Mouse (Mus musculus) embryonic stem cell, embryonic (primary cell): ENCODE measurements around the gene Cpne6.

ENCODE experiments used
- CTCF ChIA-PET, 4 experiments: fragments of 300-600 bp in 2 of 4; fragments of 350-600 bp in 2 of 4; sonication (Branson Sonifier 250); formaldehyde crosslinking; loops; one replicate each; lab custom pipeline; 2022; ENCODE audit warnings: inconsistent platforms in 2 of 4; lab: Charles Lee
- POLR2A ChIA-PET, 4 experiments: fragments of 300-600 bp in 2 of 4; fragments of 350-600 bp in 2 of 4; sonication (Branson Sonifier 250); formaldehyde crosslinking; loops; one replicate each; lab custom pipeline; 2022; ENCODE audit warnings: antibody characterized with exemption in 4 of 4, inconsistent platforms in 1 of 4; lab: Charles Lee

Cpne6 gene

GRCm38 (mm10) chr14:55510125-55510731, at the start of gene Cpne6:
Cpne6 (plus strand) TSS chr14:55510445.
- CTCF ChIA-PET: interaction anchor here (0.5 to 2.8 kb wide), 8 partner anchors 10 to 686 kb away, joined by 3 to 14 read pairs (median 3); no protein-coding TSS in a partner anchor
- POLR2A ChIA-PET: interaction anchor here in 3 of 4 experiments (0.6 to 1.8 kb wide), 5 partner anchors 9 to 657 kb away, joined by 3 to 6 read pairs (median 5); partner anchors contain the start of genes Carmil3 (in 1 of the 3) and Pck2 (in 1 of the 3)

GRCm38 (mm10) chr14:55461757-55462156, 48.5 kb upstream of the Cpne6 start:
- ChIA-PET POLR2A (no interaction called here), CTCF (interaction anchor here in 2 of 4 experiments (0.6 to 1.1 kb wide), 2 partner anchors 17 to 290 kb away, joined by 4 to 6 read pairs; partner anchors contain the start of gene Dhrs4 (in 1 of the 2))

GRCm38 (mm10) chr14:55466481-55466880, 43.8 kb upstream of the Cpne6 start:
- POLR2A ChIA-PET: interaction anchor here in 2 of 4 experiments (1.0 to 1.2 kb wide), 2 partner anchors 12 to 24 kb away, joined by 3 to 5 read pairs; partner anchors contain the start of genes Carmil3 (in 1 of the 2) and Dhrs4 (in 1 of the 2)
- CTCF ChIA-PET: interaction anchor here in 3 of 4 experiments (0.6 to 1.2 kb wide), 3 partner anchors 13 to 353 kb away, joined by 3 to 5 read pairs (median 3); partner anchors contain the start of gene Dhrs4 (in 2 of the 3)

GRCm38 (mm10) chr14:55467108-55467507, 43.1 kb upstream of the Cpne6 start:
- ChIA-PET POLR2A (interaction anchor here in 1 of 4 experiments (0.6 kb wide), 1 partner anchor 72 kb away, joined by 3 read pairs; no protein-coding TSS in a partner anchor), CTCF (interaction anchor here in 3 of 4 experiments (0.6 to 1.2 kb wide), 2 partner anchors 12 to 354 kb away, joined by 3 to 5 read pairs (median 3); partner anchors contain the start of gene Dhrs4 (in 2 of the 3))

GRCm38 (mm10) chr14:55468301-55468741, 41.9 kb upstream of the Cpne6 start:
- ChIA-PET CTCF (interaction anchor here in 3 of 4 experiments (1.0 to 3.6 kb wide), 4 partner anchors 10 to 254 kb away, joined by 3 to 13 read pairs (median 4); partner anchors contain the start of gene Dhrs4 (in 2 of the 3)), POLR2A (interaction anchor here in 3 of 4 experiments (1.2 to 2.5 kb wide), 4 partner anchors 9 to 11 kb away, joined by 4 to 10 read pairs (median 6); partner anchors contain the start of gene Dhrs4 (in 3 of the 3))

- CTCF ChIA-PET: interaction anchor here in 1 of 4 experiments (3.6 kb wide), 1 partner anchor 9 kb away, joined by 13 read pairs; the partner anchor contains the start of gene Dhrs4
Observed at GRCm38 (mm10) chr14:55469041-55469440, 41.2 kb upstream of the Cpne6 start.

GRCm38 (mm10) chr14:55469821-55470220, 40.4 kb upstream of the Cpne6 start:
- ChIA-PET POLR2A (interaction anchor here in 3 of 4 experiments (1.0 to 2.5 kb wide), 4 partner anchors 9 to 10 kb away, joined by 3 to 10 read pairs (median 4); partner anchors contain the start of gene Dhrs4 (in 2 of the 3)), CTCF (interaction anchor here in 1 of 4 experiments (3.6 kb wide), 1 partner anchor 9 kb away, joined by 13 read pairs; the partner anchor contains the start of gene Dhrs4)

More at GRCm38 (mm10) chr14:55469041-55469440, 41.2 kb upstream of the Cpne6 start:
- POLR2A ChIA-PET: interaction anchor here in 3 of 4 experiments (0.9 to 2.5 kb wide), 4 partner anchors 8 to 10 kb away, joined by 3 to 10 read pairs (median 4); partner anchors contain the start of gene Dhrs4 (in 3 of the 3)

GRCm38 (mm10) chr14:55470806-55471205, 39.4 kb upstream of the Cpne6 start:
- POLR2A ChIA-PET: interaction anchor here in 3 of 4 experiments (0.7 to 1.5 kb wide), 3 partner anchors 8 to 109 kb away, joined by 3 to 4 read pairs (median 3); partner anchors contain the start of gene Dhrs4 (in 1 of the 3)
- CTCF ChIA-PET: interaction anchor here in 1 of 4 experiments (3.6 kb wide), 1 partner anchor 8 kb away, joined by 13 read pairs; the partner anchor contains the start of gene Dhrs4

- POLR2A ChIA-PET: interaction anchor here in 1 of 4 experiments (0.6 to 1.5 kb wide), 4 partner anchors 11 to 381 kb away, joined by 3 to 6 read pairs (median 4); partner anchors contain the start of genes Carmil3 and Thtpa
Observed at GRCm38 (mm10) chr14:55475654-55476053, 34.6 kb upstream of the Cpne6 start.

GRCm38 (mm10) chr14:55477421-55477820, 32.8 kb upstream of the Cpne6 start:
- POLR2A ChIA-PET: interaction anchor here in 2 of 4 experiments (1.0 to 3.4 kb wide), 5 partner anchors 9 to 114 kb away, joined by 3 to 25 read pairs (median 10); partner anchors contain the start of genes A730061H03Rik (in 1 of the 2), Carmil3 (in 1 of the 2), Pck2 (in 1 of the 2) and Psme2 (in 1 of the 2)

More at GRCm38 (mm10) chr14:55475654-55476053, 34.6 kb upstream of the Cpne6 start:
- CTCF ChIA-PET: interaction anchor here in 1 of 4 experiments (1.3 kb wide), 1 partner anchor 21 kb away, joined by 5 read pairs; no protein-coding TSS in a partner anchor

GRCm38 (mm10) chr14:55477829-55478228, 32.4 kb upstream of the Cpne6 start:
- POLR2A ChIA-PET: interaction anchor here in 3 of 4 experiments (0.8 to 3.4 kb wide), 15 partner anchors 9 to 383 kb away, joined by 3 to 25 read pairs (median 5); partner anchors contain the start of genes A730061H03Rik (in 1 of the 3), Carmil3 (in 1 of the 3), Pck2 (in 1 of the 3) and Psme2 (in 1 of the 3)
- CTCF ChIA-PET: interaction anchor here (0.7 to 2.9 kb wide), 25 partner anchors 8 to 362 kb away, joined by 3 to 37 read pairs (median 8); partner anchors contain the start of genes Carmil3 (in 2 of the 4), A730061H03Rik (in 1 of the 4), Dcaf11 (in 1 of the 4) and Mdp1 (in 1 of the 4)

More at GRCm38 (mm10) chr14:55477421-55477820, 32.8 kb upstream of the Cpne6 start:
- CTCF ChIA-PET: interaction anchor here in 3 of 4 experiments (1.0 to 2.9 kb wide), 10 partner anchors 8 to 362 kb away, joined by 3 to 37 read pairs (median 13); partner anchors contain the start of genes A730061H03Rik (in 1 of the 3), Carmil3 (in 1 of the 3) and Dcaf11 (in 1 of the 3)

GRCm38 (mm10) chr14:55478651-55479599, 31.3 kb upstream of the Cpne6 start, which contains the start of gene Dhrs4:
Dhrs4 (plus strand) TSS chr14:55478758.
- ChIA-PET POLR2A (interaction anchor here (0.5 to 3.4 kb wide), 53 partner anchors 8 to 507 kb away, joined by 3 to 25 read pairs (median 4); partner anchors contain the start of genes Carmil3 (in 3 of the 4), Pck2 (in 3 of the 4), Nrl (in 2 of the 4) and A730061H03Rik (in 1 of the 4)), CTCF (interaction anchor here (0.5 to 2.9 kb wide), 83 partner anchors 8 to 693 kb away, joined by 3 to 37 read pairs (median 4); partner anchors contain the start of genes Carmil3 (in 3 of the 4), Pck2 (in 2 of the 4), Rnf31 (in 2 of the 4) and A730061H03Rik (in 1 of the 4))

GRCm38 (mm10) chr14:55479629-55480028, 30.6 kb upstream of the Cpne6 start:
- CTCF ChIA-PET: interaction anchor here (0.5 to 2.9 kb wide), 66 partner anchors 9 to 622 kb away, joined by 3 to 37 read pairs (median 5); partner anchors contain the start of genes Carmil3 (in 3 of the 4), Pck2 (in 2 of the 4), A730061H03Rik (in 1 of the 4) and Ap1g2 (in 1 of the 4)

GRCm38 (mm10) chr14:55484430-55485085, 25.7 kb upstream of the Cpne6 start:
- ChIA-PET CTCF (interaction anchor here in 1 of 4 experiments (0.6 kb wide), 1 partner anchor 1343 kb away, joined by 3 read pairs; no protein-coding TSS in a partner anchor), POLR2A (interaction anchor here in 1 of 4 experiments (0.6 to 1.7 kb wide), 2 partner anchors 13 to 85 kb away, joined by 5 read pairs; no protein-coding TSS in a partner anchor)

More at GRCm38 (mm10) chr14:55479629-55480028, 30.6 kb upstream of the Cpne6 start:
- POLR2A ChIA-PET: interaction anchor here (0.5 to 3.4 kb wide), 48 partner anchors 9 to 465 kb away, joined by 3 to 25 read pairs (median 4); partner anchors contain the start of genes Carmil3 (in 3 of the 4), Pck2 (in 3 of the 4), Nrl (in 2 of the 4) and A730061H03Rik (in 1 of the 4)
